Mouse (Mus musculus): Measurements from ENCODE around the gene Sgip1. TPM values are rescaled to one million over a fixed set of nuclear protein-coding genes. Genes with fewer than 3 reads are reported as not detected.

The Sgip1 gene
- total RNA-seq, 2 experiments from 2014 or later: 9.2 to 10.4 TPM

GRCm38 (mm10) chr4:102969599-102969998 lies 228.5 kb downstream of the Sgip1 start:
- ATAC-seq (replicated peaks; ENCODE audit: poor library complexity, severe bottlenecking): no peak

GRCm38 (mm10) chr4:102971159-102971558 lies 230.1 kb downstream of the Sgip1 start:
- ATAC-seq (replicated peaks; ENCODE audit: poor library complexity, severe bottlenecking): peak; percentile 52

GRCm38 (mm10) chr4:102972071-102972470 lies 231.0 kb downstream of the Sgip1 start:
- peak; percentile 83 for ATAC-seq (replicated peaks; ENCODE audit: poor library complexity, severe bottlenecking)

GRCm38 (mm10) chr4:102974172-102974571 lies 233.1 kb downstream of the Sgip1 start:
- ATAC-seq (replicated peaks; ENCODE audit: poor library complexity, severe bottlenecking): no peak

- ATAC-seq (replicated peaks; ENCODE audit: poor library complexity, severe bottlenecking): no peak
These were observed 235.5 kb downstream of the Sgip1 start for GRCm38 (mm10) chr4:102976290-102977275.

GRCm38 (mm10) chr4:102977778-102978321 lies 236.8 kb downstream of the Sgip1 start:
- no peak for ATAC-seq (replicated peaks; ENCODE audit: poor library complexity, severe bottlenecking)

GRCm38 (mm10) chr4:102978440-102978839 lies 237.3 kb downstream of the Sgip1 start, which contains the start of gene Tctex1d1:
Gene Tctex1d1, plus strand, starts transcription at chr4:102978606.
- peak; percentile 59 for ATAC-seq (replicated peaks; ENCODE audit: poor library complexity, severe bottlenecking)

GRCm38 (mm10) chr4:102979385-102979784 lies 238.3 kb downstream of the Sgip1 start:
- peak; percentile 74 for ATAC-seq (replicated peaks; ENCODE audit: poor library complexity, severe bottlenecking)

- ATAC-seq (replicated peaks; ENCODE audit: poor library complexity, severe bottlenecking): peak; percentile 46
These were observed 240.6 kb downstream of the Sgip1 start for GRCm38 (mm10) chr4:102981709-102982108.

- ATAC-seq (replicated peaks; ENCODE audit: poor library complexity, severe bottlenecking): peak; percentile 29
These were observed 245.1 kb downstream of the Sgip1 start for GRCm38 (mm10) chr4:102986173-102986572.

- ATAC-seq (replicated peaks; ENCODE audit: poor library complexity, severe bottlenecking): peak; percentile 91
These were observed 245.8 kb downstream of the Sgip1 start for GRCm38 (mm10) chr4:102986917-102987316.

- ATAC-seq (replicated peaks; ENCODE audit: poor library complexity, severe bottlenecking): no peak
These were observed 246.2 kb downstream of the Sgip1 start for GRCm38 (mm10) chr4:102987325-102987724.

- ATAC-seq (replicated peaks; ENCODE audit: poor library complexity, severe bottlenecking): no peak
These were observed 246.7 kb downstream of the Sgip1 start for GRCm38 (mm10) chr4:102987756-102988155.

- ATAC-seq (replicated peaks; ENCODE audit: poor library complexity, severe bottlenecking): no peak
These were observed 247.4 kb downstream of the Sgip1 start for GRCm38 (mm10) chr4:102988526-102988925.

- ATAC-seq (replicated peaks; ENCODE audit: poor library complexity, severe bottlenecking): no peak
These were observed 248.3 kb downstream of the Sgip1 start for GRCm38 (mm10) chr4:102989391-102989790.

- no peak for ATAC-seq (replicated peaks; ENCODE audit: poor library complexity, severe bottlenecking)
These were observed 248.9 kb downstream of the Sgip1 start for GRCm38 (mm10) chr4:102990016-102990415.

- ATAC-seq (replicated peaks; ENCODE audit: poor library complexity, severe bottlenecking): no peak
These were observed 249.7 kb downstream of the Sgip1 start for GRCm38 (mm10) chr4:102990595-102991340.

- ATAC-seq (replicated peaks; ENCODE audit: poor library complexity, severe bottlenecking): no peak
These were observed 250.6 kb downstream of the Sgip1 start for GRCm38 (mm10) chr4:102991685-102992084.

GRCm38 (mm10) chr4:103004681-103005080 lies 263.6 kb downstream of the Sgip1 start:
- ATAC-seq (replicated peaks; ENCODE audit: poor library complexity, severe bottlenecking): no peak

GRCm38 (mm10) chr4:103005190-103005945 lies 264.3 kb downstream of the Sgip1 start:
- ATAC-seq (replicated peaks; ENCODE audit: poor library complexity, severe bottlenecking): no peak

Measured in granulocyte monocyte progenitor cell, adult 5-6 weeks (primary cell).